Mouse (Mus musculus) midbrain, embryonic 11.5 days (tissue): Measurements from ENCODE around the gene Pebp1. TPM values are rescaled to one million over a fixed set of nuclear protein-coding genes. Genes with fewer than 3 reads are reported as not detected.

Experiments used
- ATAC-seq: fragments of 200-750 bp; cut with Nextera tagmentation; 2 replicates; pipeline ENCODE4 v1.8.0; 2017; ENCODE audit warnings: moderate TSS enrichment, moderate library complexity; ENCODE audit not compliant: low FRiP score
- DNase-seq: peaks from one replicate; pipeline ENCODE4 v3.0.0; 2015; ENCODE audit warnings: low spot score; ENCODE audit errors: missing footprints
- H3K27ac ChIP-seq: fragments of 300-500 bp; sonication (generic); 2 replicates; pipeline ENCODE4 v1.5.1; 2014; ENCODE audit warnings: low read depth, low read length
- H3K27me3 ChIP-seq: fragments of 300-500 bp; sonication (generic); 2 replicates; pipeline ENCODE4 v1.6.1; 2014; ENCODE audit warnings: mild to moderate bottlenecking, low read length, moderate library complexity, mixed read lengths; ENCODE audit not compliant: control insufficient read depth, insufficient read depth
- H3K36me3 ChIP-seq: fragments of 300-500 bp; sonication (generic); 2 replicates; pipeline ENCODE4 v1.6.1; 2014; ENCODE audit warnings: mild to moderate bottlenecking, low read length, moderate library complexity, mixed read lengths; ENCODE audit not compliant: control insufficient read depth, insufficient read depth
- H3K4me1 ChIP-seq: fragments of 300-500 bp; sonication (generic); 2 replicates; pipeline ENCODE4 v1.6.1; 2014; ENCODE audit warnings: low read length; ENCODE audit not compliant: control insufficient read depth, insufficient read depth
- H3K4me2 ChIP-seq: fragments of 300-500 bp; sonication (generic); 2 replicates; pipeline ENCODE4 v1.6.1; 2014; ENCODE audit warnings: mild to moderate bottlenecking, moderate library complexity
- H3K4me3 ChIP-seq: fragments of 300-500 bp; sonication (generic); 2 replicates; pipeline ENCODE4 v1.5.1; 2014; ENCODE audit warnings: low read depth, low read length
- H3K9ac ChIP-seq: fragments of 300-500 bp; sonication (generic); 2 replicates; pipeline ENCODE4 v1.6.1; 2014; ENCODE audit warnings: low read length
- H3K9me3 ChIP-seq: fragments of 300-500 bp; sonication (generic); 2 replicates; pipeline ENCODE4 v1.6.1; 2016; ENCODE audit warnings: low read length; ENCODE audit not compliant: control insufficient read depth
- WGBS: fragments of 180-500 bp; shearing (Covaris S2); extraction: QIAGEN DNeasy Blood & Tissue Kit; methylation state at CpG from one replicate; pipeline ENCODE4 v1.1.7; 2014; 5-methylcytosine and 5-hydroxymethylcytosine counted together
- polyA plus RNA-seq: library from polyadenylated mRNA; unstranded; fragments of >200 nt; fragmentation: Nextera tagmentation; extraction: Ambion mirVana; gene quantifications from 2 replicates; pipeline ENCODE4 v1.2.1, GENCODE M21; 2014

Gene Pebp1
- polyA plus RNA-seq, 1 experiment from 2014 or later, result 966 TPM

GRCm38 (mm10) chr5:117291312-117291711 is 3.9 kb upstream of the Pebp1 start:
- ATAC-seq (no peak), DNase-seq (no peak)
- Histone ChIP-seq H3K27ac (no peak overlapping the region), H3K36me3 (no peaks in the 10 kb centered on the region), H3K9me3 (no peaks in the 10 kb centered on the region), H3K9ac (no peak overlapping the region), H3K27me3 (no peaks in the 10 kb centered on the region; the same call in 1 of the 2 replicates), H3K4me2 (no peak overlapping the region), H3K4me1 (peaks cover 6% of the 10 kb centered on the region), H3K4me3 (no peak overlapping the region)
- 90% methylated on average over 3 of the region's 3 CpGs for WGBS

GRCm38 (mm10) chr5:117290081-117290480 is 2.7 kb upstream of the Pebp1 start:
- WGBS, result 87% methylated on average over 2 of the region's 2 CpGs
- H3K4me3 ChIP-seq, result no peak overlapping the region
- ATAC-seq, result no peak

GRCm38 (mm10) chr5:117289646-117290045 is 2.2 kb upstream of the Pebp1 start:
- DNase-seq (no peak), ATAC-seq (no peak)
- Histone ChIP-seq H3K27ac (no peak overlapping the region), H3K9me3 (no peaks in the 10 kb centered on the region), H3K4me2 (no peak overlapping the region), H3K9ac (no peak overlapping the region), H3K27me3 (no peaks in the 10 kb centered on the region; the same call in 1 of the 2 replicates), H3K4me1 (peaks cover 13% of the 10 kb centered on the region), H3K36me3 (no peaks in the 10 kb centered on the region), H3K4me3 (no peak overlapping the region)

More at GRCm38 (mm10) chr5:117290081-117290480, 2.7 kb upstream of the Pebp1 start:
- no peaks in the 10 kb centered on the region; the same call in 1 of the 2 replicates for H3K27me3 ChIP-seq
- H3K27ac ChIP-seq, result no peak overlapping the region
- H3K9ac ChIP-seq, result no peak overlapping the region
- no peaks in the 10 kb centered on the region for H3K9me3 ChIP-seq
- DNase-seq, result no peak
- H3K36me3 ChIP-seq, result no peaks in the 10 kb centered on the region
- H3K4me1 ChIP-seq, result peaks cover 13% of the 10 kb centered on the region
- no peak overlapping the region for H3K4me2 ChIP-seq

- DNase-seq (no peak), ATAC-seq (no peak)
- Histone ChIP-seq H3K4me1 (peaks cover 13% of the 10 kb centered on the region), H3K9me3 (no peaks in the 10 kb centered on the region), H3K4me2 (peak overlapping the region; percentile 72), H3K27me3 (no peaks in the 10 kb centered on the region; the same call in 1 of the 2 replicates), H3K4me3 (peak overlapping the region; percentile 68), H3K36me3 (peaks cover 3% of the 10 kb centered on the region), H3K9ac (peak overlapping the region; percentile 82), H3K27ac (no peak overlapping the region)
- 54% methylated on average over 3 of the region's 3 CpGs for WGBS
Measured at GRCm38 (mm10) chr5:117286286-117286685, 1.1 kb downstream of the Pebp1 start.

- WGBS, result 91% methylated on average over 4 of the region's 4 CpGs
- no peak for DNase-seq
- ATAC-seq, result no peak
- H3K27me3 ChIP-seq, result no peaks in the 10 kb centered on the region; the same call in 1 of the 2 replicates
- no peak overlapping the region for H3K4me2 ChIP-seq
- peaks cover 3% of the 10 kb centered on the region for H3K36me3 ChIP-seq
- no peak overlapping the region for H3K27ac ChIP-seq
- no peak overlapping the region for H3K4me3 ChIP-seq
- H3K9ac ChIP-seq, result no peak overlapping the region
- H3K9me3 ChIP-seq, result no peaks in the 10 kb centered on the region
- peaks cover 13% of the 10 kb centered on the region for H3K4me1 ChIP-seq
Measured at GRCm38 (mm10) chr5:117285266-117285665, 2.2 kb downstream of the Pebp1 start.

- peaks cover 3% of the 10 kb centered on the region for H3K36me3 ChIP-seq
Measured at GRCm38 (mm10) chr5:117284682-117285081, 2.7 kb downstream of the Pebp1 start.

GRCm38 (mm10) chr5:117284029-117284428 is 3.4 kb downstream of the Pebp1 start:
- Histone ChIP-seq H3K27ac (no peak overlapping the region), H3K9me3 (no peaks in the 10 kb centered on the region), H3K9ac (no peak overlapping the region), H3K27me3 (no peaks in the 10 kb centered on the region; the same call in 1 of the 2 replicates), H3K4me1 (peaks cover 13% of the 10 kb centered on the region), H3K36me3 (peaks cover 3% of the 10 kb centered on the region), H3K4me3 (no peak overlapping the region), H3K4me2 (no peak overlapping the region)
- WGBS, result 90% methylated on average over 9 of the region's 9 CpGs
- DNase-seq (no peak), ATAC-seq (no peak)

More at GRCm38 (mm10) chr5:117284682-117285081, 2.7 kb downstream of the Pebp1 start:
- WGBS, result 89% methylated on average over 7 of the region's 7 CpGs
- DNase-seq (no peak), ATAC-seq (no peak)
- H3K4me1 ChIP-seq, result peaks cover 13% of the 10 kb centered on the region
- no peaks in the 10 kb centered on the region for H3K9me3 ChIP-seq
- H3K9ac ChIP-seq, result no peak overlapping the region
- no peak overlapping the region for H3K4me2 ChIP-seq
- no peak overlapping the region for H3K27ac ChIP-seq
- H3K27me3 ChIP-seq, result no peaks in the 10 kb centered on the region; the same call in 1 of the 2 replicates
- no peak overlapping the region for H3K4me3 ChIP-seq

GRCm38 (mm10) chr5:117282360-117282759 is 5.1 kb downstream of the Pebp1 start:
- Histone ChIP-seq H3K27ac (no peak overlapping the region), H3K9ac (no peak overlapping the region), H3K27me3 (no peaks in the 10 kb centered on the region), H3K4me2 (no peak overlapping the region), H3K4me3 (no peak overlapping the region), H3K9me3 (no peaks in the 10 kb centered on the region), H3K4me1 (peaks cover 8% of the 10 kb centered on the region), H3K36me3 (peaks cover 3% of the 10 kb centered on the region)
- 87% methylated on average over 8 of the region's 8 CpGs for WGBS
- DNase-seq, result no peak
- ATAC-seq, result no peak

GRCm38 (mm10) chr5:117281536-117281935 is 5.9 kb downstream of the Pebp1 start:
- Histone ChIP-seq H3K4me3 (no peak overlapping the region), H3K9ac (no peak overlapping the region), H3K27ac (no peak overlapping the region), H3K4me2 (no peak overlapping the region), H3K27me3 (no peaks in the 10 kb centered on the region), H3K4me1 (peaks cover 8% of the 10 kb centered on the region), H3K36me3 (peaks cover 3% of the 10 kb centered on the region), H3K9me3 (no peaks in the 10 kb centered on the region)
- 93% methylated on average over 10 of the region's 10 CpGs for WGBS
- DNase-seq, result no peak
- no peak for ATAC-seq
